Mouse (Mus musculus): ENCODE measurements around the gene D130043K22Rik.

DNA sequence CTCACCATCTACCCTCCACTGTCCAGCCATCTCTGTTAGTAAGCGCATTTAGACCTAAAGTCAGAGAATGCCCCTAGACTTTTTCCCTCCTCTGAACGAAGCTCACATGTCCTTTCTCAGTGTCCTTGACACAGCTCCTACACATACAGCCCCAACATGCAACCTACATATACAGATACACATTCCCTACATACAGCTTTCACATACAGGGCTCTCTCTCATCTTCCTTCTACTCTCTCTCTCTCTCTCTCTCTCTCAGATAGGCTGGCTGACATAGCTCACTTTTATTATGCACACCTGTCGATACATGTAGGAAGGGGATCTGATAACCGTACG lies 91.8 kb downstream of the D130043K22Rik start:
- no peak for TF ChIP-seq FLI1 (IDR thresholded peaks at IDR 0.05; ENCODE audit: low read length)
- no peak for TF ChIP-seq GATA1 (IDR thresholded peaks at IDR 0.05; ENCODE audit: borderline replicate concordance, low read length)

Data from megakaryocyte, embryonic 14.5 days (primary cell).